Mouse (Mus musculus): ENCODE results near the gene Slx4. TPM values are rescaled to one million over a fixed set of nuclear protein-coding genes. Genes with fewer than 3 reads are reported as not detected.

Gene Slx4
- polyA plus RNA-seq, 1 experiment from 2014 or later, result 23.2 TPM

- Histone ChIP-seq H3K9ac (ENCODE audit: low read depth, low read length) (no peak overlapping the region), H3K36me3 (ENCODE audit: control insufficient read depth, insufficient read depth, low read length) (peaks cover 39% of the 10 kb centered on the region), H3K27ac (ENCODE audit: low read depth, low read length) (no peak overlapping the region), H3K4me3 (ENCODE audit: low read length) (no peak overlapping the region), H3K9me3 (ENCODE audit: control insufficient read depth, low read length) (no peaks in the 10 kb centered on the region), H3K4me2 (ENCODE audit: low read length) (no peak overlapping the region), H3K4me1 (ENCODE audit: control insufficient read depth, insufficient read depth, low read depth, low read length) (no peaks in the 10 kb centered on the region), H3K27me3 (replicated peaks; ENCODE audit: control insufficient read depth, insufficient read depth, low read length) (no peaks in the 10 kb centered on the region)
- 92% methylated on average over 6 of the region's 6 CpGs for WGBS
- ATAC-seq, result no peak
Observed at GRCm38 (mm10) chr16:3933536-3933935, 70.0 kb downstream of the Slx4 start.

GRCm38 (mm10) chr16:3929151-3929550, 74.4 kb downstream of the Slx4 start:
- Histone ChIP-seq H3K36me3 (ENCODE audit: control insufficient read depth, insufficient read depth, low read length) (peaks cover 51% of the 10 kb centered on the region), H3K27ac (ENCODE audit: low read depth, low read length) (no peak overlapping the region), H3K4me1 (ENCODE audit: control insufficient read depth, insufficient read depth, low read depth, low read length) (no peaks in the 10 kb centered on the region), H3K4me2 (ENCODE audit: low read length) (no peak overlapping the region), H3K27me3 (replicated peaks; ENCODE audit: control insufficient read depth, insufficient read depth, low read length) (no peaks in the 10 kb centered on the region), H3K9me3 (ENCODE audit: control insufficient read depth, low read length) (no peaks in the 10 kb centered on the region), H3K4me3 (ENCODE audit: low read length) (no peak overlapping the region), H3K9ac (ENCODE audit: low read depth, low read length) (no peak overlapping the region)
- no peak for ATAC-seq
- 78% methylated on average over 7 of the region's 7 CpGs for WGBS

Other genes starting within 250 kb of the Slx4 start
- gene Olfr15, start 172.9 kb downstream of the Slx4 start, polyA plus RNA-seq (2015; fragmentation: Nextera tagmentation; extraction: Ambion mirVana), result not detected in 2 replicates
- gene Zfp174, start 156.5 kb downstream of the Slx4 start, polyA plus RNA-seq (2015; fragmentation: Nextera tagmentation; extraction: Ambion mirVana), result 2.5 and 3.3 TPM in 2 replicates
- 105 and 107 TPM in 2 replicates for gene Naa60, start 131.4 kb downstream of the Slx4 start, polyA plus RNA-seq (2015; fragmentation: Nextera tagmentation; extraction: Ambion mirVana)
- 12.7 and 15.6 TPM in 2 replicates for gene Zfp597, start 119.2 kb downstream of the Slx4 start, polyA plus RNA-seq (2015; fragmentation: Nextera tagmentation; extraction: Ambion mirVana)
- 0.51 and 1.5 TPM in 2 replicates for gene Gm20695, start 119.1 kb downstream of the Slx4 start, polyA plus RNA-seq (2015; fragmentation: Nextera tagmentation; extraction: Ambion mirVana)
- 15.7 and 16.2 TPM in 2 replicates for gene 1700037C18Rik, start 95.1 kb downstream of the Slx4 start, polyA plus RNA-seq (2015; fragmentation: Nextera tagmentation; extraction: Ambion mirVana)
- 37.0 and 42.3 TPM in 2 replicates for gene Cluap1, start 95.0 kb downstream of the Slx4 start, polyA plus RNA-seq (2015; fragmentation: Nextera tagmentation; extraction: Ambion mirVana)
- gene Nlrc3, start 27.1 kb downstream of the Slx4 start, polyA plus RNA-seq (2015; fragmentation: Nextera tagmentation; extraction: Ambion mirVana), result 0.70 and 1.1 TPM in 2 replicates
- 4.0 and 7.5 TPM in 2 replicates for gene Dnase1, start 33.2 kb upstream of the Slx4 start, polyA plus RNA-seq (2015; fragmentation: Nextera tagmentation; extraction: Ambion mirVana)
- gene Trap1, start 74.1 kb upstream of the Slx4 start, polyA plus RNA-seq (2015; fragmentation: Nextera tagmentation; extraction: Ambion mirVana), result 54.4 and 59.1 TPM in 2 replicates
- gene Crebbp, start 210.2 kb upstream of the Slx4 start, polyA plus RNA-seq (2015; fragmentation: Nextera tagmentation; extraction: Ambion mirVana), result 30.7 and 32.1 TPM in 2 replicates

Measured in hindbrain, embryonic 16.5 days (tissue).